In the genomic region with DNA sequence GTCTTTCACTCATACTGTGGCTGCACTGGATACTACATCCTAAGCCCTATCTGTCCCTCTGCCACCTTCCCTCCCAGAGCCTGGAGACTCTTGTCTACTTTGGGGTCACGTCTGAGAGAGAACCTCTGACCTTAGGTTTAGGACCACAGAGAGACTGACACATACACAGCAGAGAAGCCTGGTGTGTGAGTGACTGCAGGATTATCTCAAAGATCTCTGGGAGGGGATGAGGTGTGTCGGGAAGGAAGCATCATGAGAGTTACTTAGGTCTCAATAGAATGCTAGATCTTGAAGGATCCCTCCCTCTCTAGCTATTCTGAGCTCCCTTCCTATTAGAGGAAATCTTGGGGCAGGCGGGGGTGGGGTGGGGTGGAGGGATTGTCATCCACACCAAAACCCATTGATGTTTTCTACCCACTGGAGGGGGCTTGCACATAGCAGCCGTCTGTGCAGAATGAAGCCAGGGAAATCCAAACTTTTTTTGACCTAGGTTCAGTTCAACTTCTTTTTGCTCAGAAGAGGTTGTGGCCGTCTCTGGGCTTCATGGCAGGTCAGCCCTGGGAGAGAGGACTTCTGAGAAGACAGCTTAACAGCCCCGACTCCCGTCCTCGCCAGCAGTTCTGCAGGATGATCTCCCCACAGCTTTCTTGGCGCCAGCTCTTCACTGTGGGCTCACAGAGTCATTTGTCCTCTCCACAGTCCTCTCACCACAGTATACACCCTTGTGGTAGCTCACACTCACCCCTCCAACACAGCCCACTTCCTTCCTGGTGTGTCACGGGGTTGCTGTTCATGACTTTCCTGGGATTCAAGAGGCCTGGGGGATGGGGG, we compare ENCODE assay signal across 8 mouse cellular contexts. TPM values are rescaled to one million over a fixed set of nuclear protein-coding genes. Genes with fewer than 3 reads are reported as not detected.
DNase-seq lines count a peak whose midpoint lies in the region; ATAC-seq and TF ChIP-seq lines count a peak whose summit lies in the region.

No protein-coding gene starts in this region.

- ATAC-seq in megakaryocyte, adult 5-6 weeks (ENCODE audit: poor library complexity, severe bottlenecking), result no peak
- ATAC-seq in intestine, embryonic 16.5 days, result no peak
- ATAC-seq in stomach, postnatal 0 days (ENCODE audit: low FRiP score, low TSS enrichment), result no peak

- peak overlapping the region; percentile 80 for H3K4me3 ChIP-seq in megakaryocyte, embryonic 14.5 days (replicated peaks)
- no peak overlapping the region for H3K4me3 ChIP-seq in intestine, embryonic 16.5 days (ENCODE audit: low read length)
- no peak overlapping the region for H3K4me3 ChIP-seq in stomach, postnatal 0 days (ENCODE audit: low read depth, low read length)

- H3K9me3 ChIP-seq in megakaryocyte, embryonic 14.5 days, result no peaks in the 10 kb centered on the region
- no peaks in the 10 kb centered on the region for H3K9me3 ChIP-seq in intestine, embryonic 16.5 days (ENCODE audit: control insufficient read depth, low read length)
- H3K9me3 ChIP-seq in stomach, postnatal 0 days (ENCODE audit: control insufficient read depth, low read length), result no peaks in the 10 kb centered on the region

- no peak overlapping the region for H3K4me2 ChIP-seq in intestine, embryonic 16.5 days (ENCODE audit: low read depth, low read length)
- H3K4me2 ChIP-seq in stomach, postnatal 0 days (replicated peaks; ENCODE audit: low read depth), result peak overlapping the region; percentile 55; the same call in 1 of the 2 replicates

- DNase-seq in heart, adult 11 months, result peak; percentile 97
- DNase-seq in stomach, postnatal 0 days (ENCODE audit: low spot score), result no peak
- no peak for DNase-seq in left cerebral cortex, adult 11 months (ENCODE audit: low spot score)
- no peak for DNase-seq in urinary bladder, postnatal 25 days (ENCODE audit: low spot score)
- no peak for DNase-seq in urinary bladder, adult 18-20 months (ENCODE audit: low spot score in 2 of 2)

- H3K27ac ChIP-seq in intestine, embryonic 16.5 days (ENCODE audit: low read length), result peak overlapping the region; percentile 29; the same call in 1 of the 2 replicates
- peak overlapping the region; percentile 66 for H3K27ac ChIP-seq in stomach, postnatal 0 days (replicated peaks)

- H3K27me3 ChIP-seq in megakaryocyte, embryonic 14.5 days (replicated peaks), result peaks cover 26% of the 10 kb centered on the region
- no peaks in the 10 kb centered on the region for H3K27me3 ChIP-seq in intestine, embryonic 16.5 days (replicated peaks; ENCODE audit: control insufficient read depth, insufficient read depth, low read length)
- no peaks in the 10 kb centered on the region for H3K27me3 ChIP-seq in stomach, postnatal 0 days (ENCODE audit: control insufficient read depth, insufficient read depth, low read length)

- no peaks in the 10 kb centered on the region for H3K36me3 ChIP-seq in megakaryocyte, embryonic 14.5 days (replicated peaks; ENCODE audit: low read length)
- no peaks in the 10 kb centered on the region for H3K36me3 ChIP-seq in intestine, embryonic 16.5 days (ENCODE audit: control insufficient read depth, insufficient read depth, low read length)
- no peaks in the 10 kb centered on the region for H3K36me3 ChIP-seq in stomach, postnatal 0 days (ENCODE audit: control insufficient read depth, insufficient read depth, low read length)

- no peak for TF ChIP-seq EP300 in stomach, postnatal 0 days (optimal IDR thresholded peaks at IDR 0.05)

- WGBS in intestine, embryonic 16.5 days, result 61% methylated on average over 10 of the region's 10 CpGs
- 59% methylated on average over 10 of the region's 10 CpGs for WGBS in stomach, postnatal 0 days

- no peak overlapping the region for H3K9ac ChIP-seq in intestine, embryonic 16.5 days (ENCODE audit: low read depth, low read length)
- H3K9ac ChIP-seq in stomach, postnatal 0 days (ENCODE audit: low read length), result no peak overlapping the region

- H3K4me1 ChIP-seq in megakaryocyte, embryonic 14.5 days, result peaks cover 31% of the 10 kb centered on the region
- peaks cover 13% of the 10 kb centered on the region for H3K4me1 ChIP-seq in intestine, embryonic 16.5 days (ENCODE audit: control insufficient read depth, insufficient read depth, low read length)
- peaks cover 4% of the 10 kb centered on the region for H3K4me1 ChIP-seq in stomach, postnatal 0 days (replicated peaks; ENCODE audit: control insufficient read depth, insufficient read depth)

- no peak for TF ChIP-seq CTCF in stomach, postnatal 0 days (IDR thresholded peaks at IDR 0.05; ENCODE audit: low read depth)

RNA-seq across cellular contexts. Expression of a gene that starts 37.8 kb away (rescaled TPM):
- polyA plus RNA-seq in megakaryocyte, embryonic 14.5 days (2012; ENCODE audit: insufficient read depth, low replicate concordance), result 0.13 TPM in 1 of 2 replicates, not detected in the other
- not detected in 2 replicates for total RNA-seq in megakaryocyte, adult 5-6 weeks (2015)
- total RNA-seq in megakaryocyte, adult 5-6 weeks (2017), result not detected in 2 replicates
- polyA plus RNA-seq in intestine, embryonic 16.5 days (2015; fragmentation: Nextera tagmentation; extraction: Ambion mirVana), result 36.5 and 41.4 TPM in 2 replicates
- 28.8 and 30.8 TPM in 2 replicates for polyA plus RNA-seq in stomach, postnatal 0 days (2015; fragmentation: Nextera tagmentation; extraction: Ambion mirVana)

Comparison
In these comparisons a context has a peak if more than half of its experiments do, and no peak if none do; other contexts are left out.
1. RNA of a gene that starts 37.8 kb away (polyA plus RNA-seq): 36.5 to 41.4 TPM in intestine, embryonic 16.5 days and 28.8 to 30.8 TPM in stomach, postnatal 0 days; 0.13 TPM in megakaryocyte, embryonic 14.5 days; every median in the first group is over 10 times any median in the second.